Mouse (Mus musculus) bone marrow, adult 2 months (tissue): ENCODE data around the gene Gm9945.

Experiments used
- CTCF ChIP-seq: fragments of 200-500 bp; IDR thresholded peaks from 2 replicates; pipeline ENCODE4 v1.5.1; 2011; ENCODE audit warnings: low read length, control low read depth; ENCODE audit not compliant: control insufficient read depth, insufficient read depth
- POLR2A ChIP-seq: fragments of 200-500 bp; IDR thresholded peaks from 2 replicates; pipeline ENCODE4 v1.6.1; 2011; ENCODE audit warnings: low read depth, mild to moderate bottlenecking, control low read depth, low read length, borderline replicate concordance; ENCODE audit not compliant: control insufficient read depth

DNA sequence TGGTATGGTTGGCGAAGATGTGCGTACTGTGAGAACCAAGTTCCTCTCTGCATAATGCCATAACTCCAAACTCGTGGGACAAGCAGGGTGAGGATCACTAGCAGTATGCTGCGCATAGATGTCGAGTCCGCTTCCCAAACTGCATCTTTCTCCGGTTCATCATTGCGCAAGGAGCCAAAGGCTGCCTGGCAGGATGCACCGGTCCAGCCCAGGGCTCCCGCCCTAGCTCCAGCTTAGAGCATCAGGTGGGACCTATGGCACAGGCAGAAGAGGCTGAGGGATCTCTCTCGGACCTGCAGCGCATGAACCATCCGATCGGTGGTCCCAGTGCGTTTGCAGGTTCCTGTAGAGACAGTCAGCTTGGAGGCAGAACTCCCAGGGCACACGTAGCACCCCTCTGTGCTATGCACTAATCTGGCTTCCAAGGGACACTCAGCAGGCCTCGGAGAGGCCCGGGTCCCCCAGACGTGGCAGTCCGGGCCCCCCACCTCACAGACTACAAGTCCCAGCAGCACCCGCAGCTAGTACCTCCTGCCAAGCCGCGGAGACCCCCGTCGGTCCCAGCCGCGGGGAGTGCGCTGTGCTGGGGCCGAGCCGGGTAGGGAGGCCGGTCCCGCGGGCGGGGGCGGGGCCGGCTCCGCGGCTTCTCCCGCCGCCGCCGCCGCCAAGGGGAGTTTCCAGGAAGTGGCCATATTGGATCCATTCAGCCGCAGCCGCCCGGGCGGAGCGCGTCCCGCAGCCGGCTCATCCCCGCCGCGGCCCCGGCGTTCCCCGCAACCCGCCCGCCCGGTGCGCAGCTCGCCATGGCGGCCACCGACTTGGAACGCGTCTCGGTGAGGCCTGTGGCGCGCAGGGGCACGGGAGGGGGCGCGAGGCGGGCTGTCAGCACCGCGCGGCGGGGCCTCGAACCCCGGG is 39.5 kb downstream of the Gm9945 start, which contains the start of gene Sept8:
- TF ChIP-seq POLR2A, result 0 out of 2 replicates have a peak, but pooled peaks have one; percentile 20
- TF ChIP-seq CTCF, result no peak
